Mouse (Mus musculus): ENCODE results near the gene Fam240b.

Gene Fam240b

DNA sequence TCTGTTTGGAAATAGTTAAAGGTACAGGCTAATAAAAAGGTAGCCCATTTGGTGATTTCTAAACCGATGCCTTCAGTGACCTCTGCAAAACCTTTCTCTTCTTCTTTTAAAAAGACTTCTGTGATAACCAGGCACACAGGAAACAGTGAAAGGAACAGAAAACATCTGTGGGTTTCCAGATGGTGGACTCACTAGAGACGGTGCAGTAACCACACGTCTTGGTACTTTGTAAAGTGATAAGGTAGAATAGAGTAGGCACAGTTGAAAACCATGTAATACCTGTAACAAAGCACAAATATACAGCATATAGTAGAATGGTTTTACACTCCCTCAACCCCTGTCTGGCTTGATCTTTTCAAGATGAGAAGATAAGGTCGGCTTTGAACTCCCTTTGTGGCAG lies 57.0 kb downstream of the Fam240b start:
- no peak for DNase-seq (ENCODE audit: low spot score in 2 of 2)

DNA sequence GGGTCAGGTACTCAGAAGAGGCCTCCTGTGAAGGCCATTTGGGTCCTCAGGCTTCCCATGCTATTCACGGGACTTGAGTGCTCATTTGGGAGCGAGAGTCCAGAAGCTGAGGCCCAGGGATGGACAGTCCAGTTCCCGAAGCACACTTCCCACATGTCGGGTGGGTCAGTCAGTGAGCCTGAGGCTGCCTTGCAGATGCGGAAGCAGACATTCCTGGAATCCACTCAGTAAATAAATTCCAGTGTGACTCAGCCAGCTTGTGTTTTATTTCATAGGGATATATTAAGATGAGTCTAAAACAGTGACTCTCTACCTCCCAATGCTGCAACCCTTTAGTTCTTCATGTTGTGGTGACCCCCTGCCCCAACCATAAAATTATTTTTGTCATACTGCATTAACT lies 58.1 kb downstream of the Fam240b start:
- no peak for DNase-seq (ENCODE audit: low spot score in 2 of 2)

DNA sequence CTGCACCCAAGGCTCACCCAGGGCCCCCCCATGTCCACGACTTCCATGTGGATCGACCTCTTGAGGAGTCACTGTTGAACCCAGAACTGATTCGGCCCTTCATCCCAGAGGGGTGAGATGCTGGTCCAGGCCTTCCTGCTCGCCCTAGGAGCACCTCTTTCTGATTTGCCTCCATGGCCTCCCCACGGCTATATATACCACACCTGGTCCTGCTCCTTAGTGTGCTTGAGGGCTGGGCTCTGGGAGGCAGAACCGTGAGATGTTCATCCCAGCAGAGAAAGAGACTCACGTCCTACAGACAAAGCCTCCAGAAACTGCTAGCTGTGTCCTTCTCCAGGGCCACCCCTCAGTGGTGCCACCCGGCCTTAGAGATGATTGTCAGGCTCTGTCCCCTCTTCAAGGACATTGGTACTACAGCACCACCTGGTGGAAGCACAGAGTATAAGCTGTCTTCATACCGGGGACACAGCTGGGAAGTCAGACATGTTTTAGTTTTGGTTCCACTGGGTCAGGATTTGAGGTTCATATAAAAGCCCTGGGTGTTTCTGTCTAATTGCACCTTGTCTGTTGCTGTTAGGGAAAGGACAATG lies 58.6 kb downstream of the Fam240b start:
- DNase-seq (ENCODE audit: low spot score in 2 of 2), result peak; percentile 29 to 43

DNA sequence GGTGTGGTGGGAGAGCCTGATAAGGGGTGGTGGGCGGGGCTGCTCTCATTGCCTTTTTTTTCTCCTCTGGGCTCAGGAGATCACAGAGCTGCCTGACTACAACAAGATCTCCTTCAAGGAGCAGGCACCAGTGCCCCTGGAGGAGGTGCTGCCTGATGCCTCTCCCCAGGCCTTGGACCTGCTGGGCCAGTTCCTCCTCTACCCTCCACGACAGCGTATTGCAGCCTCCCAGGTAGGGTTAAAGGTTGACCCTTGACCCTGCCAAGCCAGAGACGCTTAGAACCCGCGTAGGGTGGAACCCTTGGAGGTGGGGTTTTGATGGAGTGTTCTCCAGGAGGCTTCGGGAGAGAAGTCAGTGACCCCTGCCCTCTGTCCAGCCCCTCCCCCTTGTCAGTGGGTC lies 59.8 kb downstream of the Fam240b start:
- DNase-seq (ENCODE audit: low spot score in 2 of 2), result no peak

DNA sequence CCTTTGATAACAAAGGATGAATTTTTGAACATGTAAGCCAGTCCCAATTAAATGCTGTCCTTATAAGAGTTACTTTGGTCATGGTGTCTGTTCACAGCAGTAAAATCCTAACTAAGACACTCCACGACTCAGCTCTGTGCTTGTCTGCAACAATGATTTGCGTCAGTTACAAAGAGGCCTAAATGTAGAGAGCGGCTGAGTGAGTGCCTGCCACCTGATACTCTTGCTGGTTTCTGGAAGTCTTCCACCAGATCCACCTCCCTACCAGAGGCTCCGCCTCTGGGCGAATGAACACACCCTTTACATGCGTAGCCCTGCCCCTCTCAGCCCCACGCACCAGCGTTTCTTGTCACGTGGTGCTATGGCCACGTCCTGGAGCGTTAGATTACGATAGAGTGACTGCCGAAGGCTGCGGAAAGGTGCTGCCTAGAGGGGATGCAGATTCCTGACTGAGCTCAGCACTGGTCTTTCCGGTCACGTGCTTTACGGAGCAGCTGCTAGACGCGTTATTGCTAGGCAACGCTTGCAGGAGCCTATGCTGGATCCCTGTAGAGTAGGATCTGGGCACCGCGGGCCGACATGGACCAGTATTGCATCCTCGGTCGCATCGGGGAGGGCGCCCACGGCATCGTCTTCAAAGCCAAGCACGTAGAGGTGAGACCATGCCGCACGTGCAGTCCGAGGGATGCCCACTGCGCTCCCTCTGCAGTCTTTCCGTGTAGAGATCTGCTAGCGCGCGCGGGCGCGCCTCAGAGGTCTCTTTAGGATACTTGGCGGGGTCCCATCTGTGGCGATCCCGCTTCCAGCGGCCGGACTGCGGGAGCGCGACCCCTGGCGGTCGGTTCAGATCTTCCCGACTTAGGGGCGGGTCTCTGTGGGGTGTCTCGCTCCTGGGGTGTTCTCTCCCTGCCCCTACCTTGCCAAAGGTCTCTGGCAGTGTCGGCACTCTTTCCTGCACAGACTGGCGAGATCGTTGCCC lies 65.3 kb downstream of the Fam240b start, which contains the start of gene Cdk20:
TSS of gene Cdk20 (plus strand) at position 298 of the 979 bp plus-strand sequence.
- peak; percentile 95 to 98 for DNase-seq (ENCODE audit: low spot score in 2 of 2)
